Mouse (Mus musculus): ENCODE results near the gene Ebf1.

Gene Ebf1

DNA sequence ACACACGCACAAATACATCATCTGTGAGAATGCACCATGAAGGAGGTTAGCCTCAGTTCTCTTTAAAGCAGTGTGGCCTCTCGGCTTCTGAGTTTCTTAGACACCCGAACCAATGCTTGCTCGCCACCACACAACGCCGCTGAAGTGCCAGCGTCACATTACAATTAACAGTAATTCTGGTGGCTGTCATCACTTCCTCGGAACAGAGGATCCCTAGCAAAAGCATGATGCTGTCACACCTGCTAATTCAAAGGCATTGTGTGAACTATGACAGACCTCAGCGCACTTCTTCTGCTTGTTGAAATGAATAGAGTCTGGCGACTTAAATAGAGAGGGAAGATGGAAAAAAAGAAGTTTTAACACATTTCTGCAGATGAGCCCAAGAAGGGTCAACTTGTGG is 235.8 kb downstream of the Ebf1 start:
- DNase-seq, result no peak

DNA sequence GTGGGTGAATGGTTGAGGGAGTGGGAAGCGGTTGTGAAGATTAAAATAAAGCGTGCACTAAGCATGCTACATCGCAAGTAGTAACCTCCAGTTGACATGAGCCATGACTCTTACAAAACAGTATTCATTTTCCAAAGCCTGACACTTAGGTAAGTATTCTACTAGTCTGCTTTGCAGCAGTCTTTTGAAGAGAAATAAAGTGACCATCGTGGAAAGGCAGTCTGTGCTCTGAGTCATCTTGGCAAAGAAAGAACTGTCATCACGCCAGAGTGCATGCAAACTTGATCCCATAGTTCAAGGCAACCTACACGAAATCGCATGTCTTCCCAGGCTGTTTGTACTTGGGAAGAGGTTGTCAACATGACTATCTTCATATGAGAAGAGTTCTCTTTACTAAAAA is 237.4 kb downstream of the Ebf1 start:
- DNase-seq, result no peak

- no peak for DNase-seq
These were observed 244.0 kb downstream of the Ebf1 start for GRCm38 (mm10) chr11:44861108-44861507.

- DNase-seq, result no peak
These were observed 246.8 kb downstream of the Ebf1 start for GRCm38 (mm10) chr11:44863910-44864309.

DNA sequence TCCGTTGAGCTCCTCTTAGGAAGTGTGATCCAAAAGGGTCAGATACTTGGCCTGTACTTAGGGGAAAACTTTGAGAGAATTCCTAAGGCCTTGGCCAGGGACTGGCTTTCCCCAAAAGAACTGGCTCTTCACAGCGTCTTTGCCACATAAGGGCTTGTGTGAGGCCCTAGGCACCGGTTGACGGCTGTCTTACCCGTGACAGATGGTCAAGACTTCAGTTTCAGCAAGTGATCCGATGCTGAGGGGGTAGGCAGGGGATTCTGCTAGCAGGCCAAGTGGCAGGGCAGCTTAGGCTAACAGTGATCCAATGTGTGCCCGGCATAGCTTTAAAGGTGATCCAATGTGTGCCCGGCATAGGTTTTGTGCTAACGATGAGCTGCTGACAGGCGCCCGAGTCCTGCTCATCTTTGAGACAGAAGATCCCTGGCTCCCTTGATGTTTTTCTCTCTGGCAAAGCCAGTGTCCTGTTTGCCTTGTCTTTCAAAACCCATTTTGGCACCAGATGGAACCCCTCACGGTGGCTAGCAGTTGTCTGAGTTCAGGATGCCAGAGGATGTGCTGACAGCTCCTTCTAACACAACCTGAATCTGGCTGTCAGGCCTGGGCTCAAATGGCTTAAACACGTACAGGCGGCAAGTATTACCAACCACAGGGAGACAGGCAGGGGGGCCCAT is 249.5 kb downstream of the Ebf1 start:
- DNase-seq, result no peak

GRCm38 (mm10) chr11:44867433-44867832 is 250.3 kb downstream of the Ebf1 start:
- DNase-seq, result no peak

- DNase-seq, result no peak
These were observed 256.8 kb downstream of the Ebf1 start for GRCm38 (mm10) chr11:44873876-44874275.

DNA sequence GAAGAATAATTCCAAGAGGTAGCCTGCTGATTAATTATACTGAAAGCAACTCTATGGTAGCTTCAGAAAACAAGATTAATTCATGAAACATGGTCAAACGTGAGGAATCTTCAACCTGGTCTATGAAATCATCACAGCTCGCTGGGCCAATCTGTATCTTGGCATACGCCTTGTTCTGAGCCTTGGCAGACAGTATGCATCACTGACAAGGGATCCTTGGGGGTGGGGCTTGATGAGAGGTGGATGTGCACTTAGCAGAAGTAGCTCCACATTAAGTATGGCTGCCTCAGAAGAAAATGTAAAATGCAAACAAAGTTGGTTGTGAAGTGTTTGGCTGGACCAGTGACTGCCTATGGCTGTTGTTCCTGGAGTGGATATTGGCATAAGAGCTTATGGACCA is 258.1 kb downstream of the Ebf1 start:
- DNase-seq, result no peak

GRCm38 (mm10) chr11:44881056-44881683 is 264.1 kb downstream of the Ebf1 start:
- DNase-seq, result no peak

- DNase-seq, result no peak
These were observed 265.4 kb downstream of the Ebf1 start for GRCm38 (mm10) chr11:44882476-44882970.

DNA sequence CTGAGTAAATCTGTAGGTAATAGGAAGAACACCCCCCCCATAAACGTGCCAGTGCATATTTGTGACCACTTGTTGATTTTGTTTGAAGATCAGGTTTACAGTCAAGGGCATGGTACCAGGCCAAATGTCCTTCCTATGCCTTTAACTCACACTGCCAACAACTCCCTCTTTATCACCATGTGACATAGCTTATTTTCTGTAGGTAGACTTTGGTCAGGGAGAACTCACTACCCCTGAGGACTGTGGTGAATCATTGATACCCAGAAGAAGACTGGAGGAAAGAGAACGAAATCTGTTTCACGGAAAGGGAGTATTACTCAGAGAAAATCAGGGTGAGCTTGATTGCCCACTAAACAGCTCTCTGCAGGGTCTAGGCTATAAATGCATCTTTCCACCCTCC is 267.2 kb downstream of the Ebf1 start:
- peak; percentile 53 for DNase-seq

- DNase-seq, result no peak
These were observed 269.8 kb downstream of the Ebf1 start for GRCm38 (mm10) chr11:44886897-44887296.

DNA sequence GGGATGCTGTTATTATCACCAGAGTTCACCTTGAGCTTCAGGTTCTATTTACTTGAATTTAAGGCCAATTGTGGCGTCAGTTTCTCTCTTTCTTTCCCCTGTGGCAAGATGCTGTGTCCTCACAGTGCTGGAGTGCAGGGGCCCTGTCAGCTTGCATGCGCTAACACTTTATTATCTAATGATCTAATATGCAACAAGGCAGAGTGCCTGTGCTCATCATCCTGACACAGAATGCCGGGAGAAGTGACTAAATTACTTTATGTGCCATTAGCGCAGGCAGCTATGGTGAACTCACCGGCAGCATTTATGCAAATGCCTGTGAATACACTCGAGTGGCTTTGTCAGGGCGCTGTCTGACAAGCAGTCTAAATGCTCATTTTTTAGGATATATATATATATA is 270.6 kb downstream of the Ebf1 start:
- no peak for DNase-seq

DNA sequence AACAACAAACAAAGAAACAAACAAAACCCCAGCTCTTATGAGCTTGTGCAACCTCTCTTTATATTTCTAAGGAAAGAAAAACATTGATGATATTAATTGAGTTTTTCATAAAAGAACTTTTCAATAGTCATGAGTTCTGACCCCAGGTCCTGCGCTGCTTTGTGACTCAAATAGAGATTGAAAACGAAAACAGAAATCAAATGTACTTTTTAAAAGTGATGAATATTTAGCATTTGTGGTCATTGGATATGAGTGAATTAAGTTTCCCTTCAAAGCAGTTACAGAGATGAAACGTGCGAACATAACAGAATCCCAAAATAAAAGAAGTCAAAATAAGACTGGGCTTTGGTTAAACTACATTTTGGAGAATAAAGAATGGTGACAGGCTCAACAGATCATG is 271.3 kb downstream of the Ebf1 start:
- no peak for DNase-seq

GRCm38 (mm10) chr11:44892814-44893521 is 275.9 kb downstream of the Ebf1 start:
- peak; percentile 30 for DNase-seq

GRCm38 (mm10) chr11:44893986-44894385 is 276.9 kb downstream of the Ebf1 start:
- no peak for DNase-seq

DNA sequence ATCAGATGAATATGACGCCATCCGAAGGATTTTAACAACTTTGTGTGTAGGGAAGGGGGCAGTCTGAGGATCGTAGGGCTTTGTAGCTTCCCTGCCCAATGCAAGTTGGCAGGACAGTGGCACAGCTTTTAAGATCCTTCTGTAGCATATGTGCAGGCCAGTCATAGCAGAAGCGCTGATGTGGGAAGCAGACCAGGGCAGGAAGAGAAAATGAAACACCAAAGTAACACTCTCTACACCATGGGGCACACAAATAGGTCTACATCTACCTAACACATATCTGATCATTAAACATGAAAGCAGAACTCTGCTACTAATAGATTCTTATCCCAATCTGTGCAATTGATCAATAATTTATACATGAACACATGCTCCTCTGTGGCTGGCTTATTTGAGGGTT is 277.7 kb downstream of the Ebf1 start:
- DNase-seq, result no peak

- no peak for DNase-seq
These were observed 278.8 kb downstream of the Ebf1 start for GRCm38 (mm10) chr11:44895893-44896292.

- DNase-seq, result peak; percentile 18
These were observed 280.1 kb downstream of the Ebf1 start for GRCm38 (mm10) chr11:44897140-44897665.

DNA sequence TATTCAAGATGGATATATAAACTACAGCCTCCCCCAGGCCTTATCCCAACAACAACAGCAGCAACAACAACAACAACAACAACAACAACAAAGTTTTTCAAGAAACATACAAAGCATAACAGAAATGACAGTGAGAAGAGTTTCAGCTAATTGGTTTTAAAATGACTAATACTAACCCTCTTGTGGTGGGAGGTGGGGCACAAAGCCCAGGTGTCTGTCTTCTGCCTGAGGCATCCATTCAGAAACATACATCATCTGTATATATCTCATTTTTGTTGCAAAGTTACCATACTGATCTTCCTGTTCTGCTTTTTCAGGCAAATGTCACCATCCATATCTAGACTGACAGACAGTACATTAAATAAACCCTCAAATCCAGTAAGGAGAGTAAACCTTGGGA is 282.4 kb downstream of the Ebf1 start:
- no peak for DNase-seq

DNA sequence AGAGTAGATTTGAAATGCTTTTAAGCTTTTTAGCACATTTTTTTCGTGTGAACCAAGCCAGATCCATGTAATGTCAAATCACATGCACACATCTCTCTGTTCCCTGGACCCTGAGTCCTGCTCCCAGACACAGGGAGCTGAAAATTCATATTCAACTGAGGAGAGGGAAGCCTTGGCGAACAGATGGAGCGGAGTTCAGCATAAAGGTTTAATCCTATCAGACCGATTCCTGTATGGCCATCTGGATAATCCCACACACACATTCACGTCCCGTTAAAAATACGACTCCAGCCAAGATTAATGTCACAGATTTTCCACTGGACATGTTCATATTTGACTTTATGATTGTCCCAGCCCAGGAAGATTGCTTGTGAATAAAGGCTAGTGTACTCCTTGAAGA is 282.8 kb downstream of the Ebf1 start:
- no peak for DNase-seq

- no peak for DNase-seq
These were observed 283.4 kb downstream of the Ebf1 start for GRCm38 (mm10) chr11:44900496-44900895.

DNA sequence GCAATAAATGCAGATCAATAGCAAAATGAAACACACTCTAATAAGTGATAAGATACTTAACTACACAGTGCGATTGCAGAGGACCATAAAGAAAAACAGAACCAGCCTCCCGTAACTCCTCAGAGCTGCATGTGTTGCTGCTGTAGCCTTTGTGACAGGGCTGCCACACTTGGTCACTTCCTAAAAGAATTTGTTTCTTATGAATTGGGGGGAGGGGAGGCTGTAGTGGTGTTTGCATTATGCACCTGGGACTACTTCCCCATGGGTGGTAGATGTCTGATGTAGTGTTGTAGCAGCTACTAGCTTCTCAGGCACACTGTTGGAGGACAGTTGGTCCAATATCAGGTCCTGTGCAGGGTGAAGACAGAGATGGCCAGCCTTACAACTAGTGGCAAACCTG is 284.6 kb downstream of the Ebf1 start:
- DNase-seq, result no peak

DNA sequence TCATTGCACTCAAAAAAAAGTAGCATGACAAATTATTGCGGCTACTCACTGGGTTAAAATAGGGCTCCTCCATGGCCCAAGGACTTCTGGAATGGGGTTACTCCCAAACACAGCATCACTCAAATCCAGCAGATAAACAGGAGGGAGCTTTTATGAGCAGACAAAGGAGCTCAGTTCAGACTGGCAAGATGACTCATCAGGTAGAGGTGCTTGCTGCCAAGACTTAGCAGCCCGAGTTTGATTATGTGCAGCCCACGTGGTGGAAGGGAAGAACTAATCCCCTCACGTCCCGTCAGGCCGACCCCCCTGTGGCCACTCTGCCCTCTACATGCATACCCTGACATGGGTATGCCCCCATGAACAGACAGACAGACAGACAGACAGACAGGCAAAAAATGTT is 285.0 kb downstream of the Ebf1 start:
- no peak for DNase-seq
